Mouse (Mus musculus) forebrain, embryonic 16.5 days (tissue): Measurements from ENCODE around the gene Psme1. TPM values are rescaled to one million over a fixed set of nuclear protein-coding genes. Genes with fewer than 3 reads are reported as not detected.

ENCODE experiments used
- ATAC-seq: fragments of 200-750 bp; cut with Nextera tagmentation; 2 replicates; pipeline ENCODE4 v1.8.0; 2017; ENCODE audit warnings: mild to moderate bottlenecking, moderate library complexity
- H3K27ac ChIP-seq: fragments of 300-500 bp; sonication (generic); 2 replicates; pipeline ENCODE4 v1.5.1; 2014; ENCODE audit warnings: low read length, control low read depth
- H3K27me3 ChIP-seq: fragments of 300-500 bp; sonication (generic); replicated peaks from 2 replicates; pipeline ENCODE4 v1.6.1; 2014; ENCODE audit warnings: low read length; ENCODE audit not compliant: control insufficient read depth, insufficient read depth
- H3K36me3 ChIP-seq: fragments of 300-500 bp; sonication (generic); 2 replicates; pipeline ENCODE4 v1.6.1; 2014; ENCODE audit not compliant: control insufficient read depth, insufficient read depth
- H3K4me1 ChIP-seq: fragments of 300-500 bp; sonication (generic); replicated peaks from 2 replicates; pipeline ENCODE4 v1.6.1; 2014; ENCODE audit warnings: low read length; ENCODE audit not compliant: control insufficient read depth, insufficient read depth
- H3K4me2 ChIP-seq: fragments of 300-500 bp; sonication (generic); 2 replicates; pipeline ENCODE4 v1.6.1; 2014; ENCODE audit warnings: mild to moderate bottlenecking, low read length, control low read depth
- H3K4me3 ChIP-seq: fragments of 300-500 bp; sonication (generic); replicated peaks from 2 replicates; pipeline ENCODE4 v1.5.1; 2014; ENCODE audit warnings: mild to moderate bottlenecking, low read length, control low read depth
- H3K9ac ChIP-seq: fragments of 300-500 bp; sonication (generic); replicated peaks from 2 replicates; pipeline ENCODE4 v1.6.1; 2014; ENCODE audit warnings: low read depth, low read length, control low read depth
- H3K9me3 ChIP-seq: fragments of 300-500 bp; sonication (generic); 2 replicates; pipeline ENCODE4 v1.6.1; 2016; ENCODE audit warnings: low read length; ENCODE audit not compliant: control insufficient read depth
- WGBS: fragments of 180-500 bp; shearing (Covaris S2); extraction: QIAGEN DNeasy Blood & Tissue Kit; methylation state at CpG from one replicate; pipeline ENCODE4 v1.1.7; 2014; 5-methylcytosine and 5-hydroxymethylcytosine counted together
- polyA plus RNA-seq: library from polyadenylated mRNA; unstranded; fragments of >200 nt; fragmentation: Nextera tagmentation; extraction: Ambion mirVana; gene quantifications from 2 replicates; pipeline ENCODE4 v1.2.1, GENCODE M21; 2015

Gene Psme1
- polyA plus RNA-seq, 1 experiment from 2014 or later: 197 TPM

DNA sequence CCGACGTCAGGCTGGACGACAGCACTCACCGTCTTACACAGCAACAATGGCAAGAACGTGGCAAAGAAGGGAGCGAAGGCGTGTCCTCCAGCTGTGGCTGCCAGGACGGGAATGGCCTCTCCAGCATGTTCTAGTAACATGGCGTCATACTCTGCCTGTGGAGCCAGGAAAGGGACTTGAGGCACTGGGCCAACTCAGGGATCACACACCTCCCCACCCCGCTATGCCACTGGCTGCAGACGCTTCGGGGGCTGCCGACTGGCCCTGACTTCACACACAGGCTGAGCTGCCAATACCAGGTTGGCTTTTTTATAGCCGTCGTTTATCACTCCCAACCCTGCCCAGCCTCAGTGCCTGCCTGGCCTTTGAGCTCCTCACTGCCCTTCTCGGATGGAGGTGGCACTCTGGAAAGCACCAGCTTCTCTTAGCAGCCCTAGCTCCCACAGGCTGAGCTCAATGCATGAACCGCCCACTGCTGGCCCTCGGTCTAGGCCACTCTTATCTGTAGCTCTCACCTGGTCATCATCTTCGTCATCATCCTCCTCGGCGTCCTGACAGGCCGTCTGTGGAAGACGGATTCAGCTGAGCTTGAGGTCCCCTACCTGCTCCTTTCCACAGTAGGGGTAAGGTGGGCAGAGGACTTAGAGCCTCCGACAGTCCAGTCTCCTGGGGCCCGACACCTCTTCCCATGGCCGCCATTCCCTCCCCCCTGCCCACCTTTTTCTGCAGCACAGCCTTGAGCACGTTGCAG is 50.3 kb downstream of the Psme1 start:
- peaks cover 46% of the 10 kb centered on the region for H3K36me3 ChIP-seq
- H3K4me2 ChIP-seq: no peak overlapping the region
- no peaks in the 10 kb centered on the region for H3K9me3 ChIP-seq
- WGBS: 93% methylated on average over 27 of the region's 27 CpGs
- H3K4me3 ChIP-seq: no peak overlapping the region
- no peak overlapping the region for H3K9ac ChIP-seq
- H3K4me1 ChIP-seq: no peaks in the 10 kb centered on the region
- H3K27me3 ChIP-seq: no peaks in the 10 kb centered on the region
- no peak for ATAC-seq
- H3K27ac ChIP-seq: no peak overlapping the region

DNA sequence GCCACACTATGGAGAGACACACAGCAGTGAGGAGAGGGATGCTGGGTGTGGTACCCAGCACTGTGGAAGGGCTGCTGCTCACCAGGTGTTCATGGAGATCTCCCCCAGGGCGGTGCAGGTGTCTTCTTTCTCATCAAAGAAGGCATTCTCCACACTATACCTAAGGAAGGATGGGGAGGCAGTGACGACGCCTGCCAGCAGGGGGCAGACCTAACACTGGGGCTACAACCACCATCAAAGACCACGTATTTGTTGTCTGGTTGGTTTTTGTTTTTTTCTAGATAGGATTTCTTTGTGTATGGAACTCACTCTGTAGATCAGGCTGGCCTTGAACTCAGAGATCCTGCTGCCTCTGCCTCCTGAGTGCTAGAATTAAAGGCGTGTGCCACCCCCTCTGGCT is 51.4 kb downstream of the Psme1 start:
- Histone ChIP-seq H3K27me3 (no peaks in the 10 kb centered on the region), H3K9me3 (no peaks in the 10 kb centered on the region), H3K4me2 (no peak overlapping the region), H3K36me3 (peaks cover 48% of the 10 kb centered on the region), H3K9ac (no peak overlapping the region), H3K4me3 (no peak overlapping the region), H3K27ac (no peak overlapping the region), H3K4me1 (peaks cover 5% of the 10 kb centered on the region)
- 46% methylated on average over 5 of the region's 5 CpGs for WGBS
- no peak for ATAC-seq

Other genes starting within 250 kb of the Psme1 start
- gene Dhrs4, start 99.4 kb upstream of the Psme1 start, polyA plus RNA-seq: 43.3 and 48.2 TPM in 2 replicates
- 29.4 and 38.1 TPM in 2 replicates for gene Carmil3, start 87.5 kb upstream of the Psme1 start, polyA plus RNA-seq
- 9.9 and 18.0 TPM in 2 replicates for gene Cpne6, start 67.7 kb upstream of the Psme1 start, polyA plus RNA-seq
- not detected in 2 replicates for gene Nrl, start 53.1 kb upstream of the Psme1 start, polyA plus RNA-seq
- 23.3 and 23.6 TPM in 2 replicates for gene Pck2, start 37.9 kb upstream of the Psme1 start, polyA plus RNA-seq
- gene Dcaf11, start 18.1 kb upstream of the Psme1 start, polyA plus RNA-seq: 123 and 127 TPM in 2 replicates
- gene A730061H03Rik, start 17.7 kb upstream of the Psme1 start, polyA plus RNA-seq: 0.63 and 2.3 TPM in 2 replicates
- gene Fitm1, start 2.5 kb upstream of the Psme1 start, polyA plus RNA-seq: not detected in 2 replicates
- gene Emc9, start 7.2 kb downstream of the Psme1 start, polyA plus RNA-seq: 12.9 and 23.4 TPM in 2 replicates
- 179 and 182 TPM in 2 replicates for gene Psme2, start 13.0 kb downstream of the Psme1 start, polyA plus RNA-seq
- gene Rnf31, start 13.6 kb downstream of the Psme1 start, polyA plus RNA-seq: 16.9 and 22.5 TPM in 2 replicates
- 7.8 and 11.8 TPM in 2 replicates for gene Irf9, start 25.4 kb downstream of the Psme1 start, polyA plus RNA-seq
- gene Rec8, start 39.9 kb downstream of the Psme1 start, polyA plus RNA-seq: 9.4 and 11.3 TPM in 2 replicates
- 92.5 and 110 TPM in 2 replicates for gene Ipo4, start 57.8 kb downstream of the Psme1 start, polyA plus RNA-seq
- gene Gm49378, start 59.8 kb downstream of the Psme1 start, polyA plus RNA-seq: 0.67 and 3.8 TPM in 2 replicates
- gene Tm9sf1, start 65.7 kb downstream of the Psme1 start, polyA plus RNA-seq: 62.1 and 66.2 TPM in 2 replicates
- 0.29 and 0.51 TPM in 2 replicates for gene Tssk4, start 72.1 kb downstream of the Psme1 start, polyA plus RNA-seq
- 63.5 and 71.3 TPM in 2 replicates for gene Mdp1, start 82.4 kb downstream of the Psme1 start, polyA plus RNA-seq
- gene Gmpr2, start 93.8 kb downstream of the Psme1 start, polyA plus RNA-seq: 52.5 and 62.6 TPM in 2 replicates
- gene Nedd8, start 94.0 kb downstream of the Psme1 start, polyA plus RNA-seq: 514 and 544 TPM in 2 replicates
- 31.4 and 32.6 TPM in 2 replicates for gene Tinf2, start 103.7 kb downstream of the Psme1 start, polyA plus RNA-seq
- 0.26 and 0.28 TPM in 2 replicates for gene Tgm1, start 135.8 kb downstream of the Psme1 start, polyA plus RNA-seq
- gene Rabggta, start 144.1 kb downstream of the Psme1 start, polyA plus RNA-seq: 52.6 and 53.3 TPM in 2 replicates
- gene Dhrs1, start 167.6 kb downstream of the Psme1 start, polyA plus RNA-seq: 81.9 and 83.5 TPM in 2 replicates
- 36.4 and 46.0 TPM in 2 replicates for gene Nop9, start 167.6 kb downstream of the Psme1 start, polyA plus RNA-seq
- 0.21 TPM in 1 of 2 replicates, not detected in the other for gene Cideb, start 180.3 kb downstream of the Psme1 start, polyA plus RNA-seq
- 0.21 and 0.38 TPM in 2 replicates for gene Ltb4r2, start 183.3 kb downstream of the Psme1 start, polyA plus RNA-seq
- gene Ltb4r1, start 187.8 kb downstream of the Psme1 start, polyA plus RNA-seq: 0.24 and 0.25 TPM in 2 replicates
- 3.2 and 3.7 TPM in 2 replicates for gene Adcy4, start 206.0 kb downstream of the Psme1 start, polyA plus RNA-seq
- 2.7 and 3.2 TPM in 2 replicates for gene Ripk3, start 210.7 kb downstream of the Psme1 start, polyA plus RNA-seq
- 11.7 and 12.3 TPM in 2 replicates for gene Nfatc4, start 245.0 kb downstream of the Psme1 start, polyA plus RNA-seq